Mouse (Mus musculus): Measurements from ENCODE around the gene Nmnat2. TPM values are rescaled to one million over a fixed set of nuclear protein-coding genes. Genes with fewer than 3 reads are reported as not detected.
"Not testable (repeated sequence)": the region's sequence is repeated elsewhere in the genome, so short reads cannot be mapped to it uniquely, and the experiment has no call there.

The Nmnat2 gene
- total RNA-seq, 1 experiment from 2014 or later = 1.2 TPM

- no peak for DNase-seq
Measured at GRCm38 (mm10) chr1:153058290-153058689, 103.5 kb downstream of the Nmnat2 start.

- DNase-seq = no peak
Measured at GRCm38 (mm10) chr1:153059626-153060025, 104.8 kb downstream of the Nmnat2 start.

GRCm38 (mm10) chr1:153062547-153062946, 107.8 kb downstream of the Nmnat2 start:
- DNase-seq = no peak

DNA sequence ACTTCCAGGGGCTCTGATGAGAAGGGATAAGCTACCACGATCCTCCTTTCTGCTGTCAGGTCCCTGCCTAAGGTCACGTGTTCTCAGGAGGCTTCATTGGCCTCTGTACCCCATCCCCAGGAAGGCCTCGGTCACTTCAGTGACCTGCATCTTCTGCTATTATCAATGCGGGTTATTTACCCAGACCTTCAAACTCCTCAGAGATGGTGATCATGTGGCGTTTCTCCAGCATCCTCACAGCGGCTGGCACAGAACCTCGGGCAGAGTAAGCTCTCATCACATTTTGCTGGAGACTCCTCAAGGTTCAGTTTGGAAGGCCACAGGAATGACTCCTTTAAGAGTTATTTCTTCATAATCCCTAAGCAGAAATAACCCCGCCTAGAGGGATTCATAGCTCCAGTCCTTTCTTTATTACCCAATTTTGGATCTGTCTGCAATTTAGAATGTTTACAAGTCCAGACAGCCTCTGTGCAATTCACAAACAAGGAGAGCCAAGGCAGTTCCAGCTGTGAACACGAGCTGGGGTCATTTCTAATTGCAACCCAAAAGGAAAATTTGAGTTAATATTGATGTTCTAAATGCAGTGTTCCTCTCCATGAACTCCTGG, 110.1 kb downstream of the Nmnat2 start:
- DNase-seq = no peak

- peak; percentile 27 for DNase-seq
Measured at GRCm38 (mm10) chr1:153065473-153066386, 110.9 kb downstream of the Nmnat2 start.

GRCm38 (mm10) chr1:153066387-153066781, 111.6 kb downstream of the Nmnat2 start:
- no peak for DNase-seq

GRCm38 (mm10) chr1:153071563-153071962, 116.8 kb downstream of the Nmnat2 start:
- no peak for DNase-seq

DNA sequence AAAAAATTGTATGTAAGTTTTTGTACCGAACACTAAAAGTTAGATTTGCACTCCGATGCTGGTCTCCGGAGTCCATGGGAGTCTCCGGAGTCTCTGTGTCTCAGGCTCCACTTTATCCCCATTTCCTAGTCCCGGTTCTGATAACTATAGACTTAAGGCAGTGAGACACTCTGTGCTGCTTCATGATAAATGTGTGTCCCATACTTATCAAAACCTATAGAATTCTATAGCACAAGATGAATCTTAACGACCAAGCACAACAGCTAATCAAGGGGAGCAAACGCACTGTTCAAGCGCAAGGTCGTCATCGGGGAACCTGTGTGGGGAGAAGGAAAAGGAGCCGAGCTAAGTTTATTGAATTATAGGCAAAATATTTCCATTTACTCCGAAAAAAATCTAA, 117.2 kb downstream of the Nmnat2 start:
- no peak for DNase-seq

DNA sequence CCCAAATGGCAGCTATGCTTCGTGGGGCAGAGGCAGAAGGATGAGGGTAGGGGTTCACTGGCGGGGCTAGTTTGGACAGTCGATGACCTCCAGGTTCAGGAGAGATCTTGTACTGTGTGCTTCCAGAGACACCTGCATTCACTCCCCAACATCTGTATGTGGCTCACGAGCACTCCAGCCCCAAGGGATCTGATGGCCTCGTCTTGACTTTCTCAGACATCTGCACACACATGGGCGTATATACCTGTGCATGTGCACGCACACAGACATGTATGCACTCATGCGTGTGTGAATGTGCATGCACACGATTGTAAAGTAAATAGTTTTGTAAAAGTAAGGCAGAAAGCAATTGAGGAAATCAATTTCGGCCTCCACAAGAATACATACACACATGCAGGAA, 117.9 kb downstream of the Nmnat2 start:
- no peak for DNase-seq

- DNase-seq = no peak
Measured at GRCm38 (mm10) chr1:153073441-153073840, 118.6 kb downstream of the Nmnat2 start.

DNA sequence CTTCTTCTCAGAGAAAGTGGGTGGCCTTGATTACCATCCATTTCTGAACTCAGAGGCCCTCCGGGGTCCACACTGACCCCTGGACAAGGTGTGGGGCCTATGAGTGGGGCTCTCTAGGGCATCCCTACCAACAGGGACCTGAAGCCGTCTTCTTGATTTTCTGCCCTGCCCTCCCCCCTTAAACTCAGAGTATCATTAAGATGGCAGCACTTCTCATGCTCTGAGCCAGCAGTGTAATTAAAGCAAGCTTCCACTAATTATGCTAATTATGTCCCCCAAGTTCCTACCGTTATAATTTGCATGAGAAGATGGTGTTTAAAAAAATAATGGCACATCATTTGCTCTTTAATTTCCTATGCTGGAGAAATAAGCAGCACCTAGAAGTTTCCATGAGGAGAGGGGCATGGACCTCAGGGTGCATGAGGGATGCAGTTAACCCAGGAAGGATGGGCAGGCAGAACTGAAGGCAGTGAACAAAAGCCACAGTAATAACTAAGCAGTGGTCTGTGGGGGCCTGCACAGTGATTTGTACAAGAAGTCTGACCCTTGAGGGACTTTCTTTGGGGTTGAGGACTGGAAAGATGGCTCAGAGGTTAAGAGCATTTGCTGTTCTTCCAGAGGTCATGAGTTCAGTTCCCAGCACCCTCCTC, 120.4 kb downstream of the Nmnat2 start:
- DNase-seq = no peak

DNA sequence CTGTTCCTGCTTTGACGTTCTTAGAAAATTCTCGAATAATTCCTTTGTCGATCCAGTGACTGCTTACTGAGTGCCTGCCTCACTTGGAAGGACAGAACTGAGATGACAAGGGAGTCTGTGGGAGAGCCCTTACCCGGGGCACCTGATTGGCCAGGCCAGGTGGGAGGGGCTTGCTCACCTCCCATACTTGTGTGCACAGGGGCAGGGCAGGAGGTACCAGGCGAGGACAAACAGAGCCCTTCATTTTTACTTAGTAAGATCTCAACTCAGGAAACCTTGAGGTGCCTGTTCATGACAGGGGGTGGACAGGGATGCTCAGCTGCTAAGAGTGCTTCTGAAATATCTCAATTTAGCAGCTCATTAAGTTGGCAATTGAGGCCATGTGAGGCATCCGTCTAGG, 121.2 kb downstream of the Nmnat2 start:
- DNase-seq = no peak

GRCm38 (mm10) chr1:153083233-153083632, 128.4 kb downstream of the Nmnat2 start:
- not testable (repeated sequence) for DNase-seq

DNA sequence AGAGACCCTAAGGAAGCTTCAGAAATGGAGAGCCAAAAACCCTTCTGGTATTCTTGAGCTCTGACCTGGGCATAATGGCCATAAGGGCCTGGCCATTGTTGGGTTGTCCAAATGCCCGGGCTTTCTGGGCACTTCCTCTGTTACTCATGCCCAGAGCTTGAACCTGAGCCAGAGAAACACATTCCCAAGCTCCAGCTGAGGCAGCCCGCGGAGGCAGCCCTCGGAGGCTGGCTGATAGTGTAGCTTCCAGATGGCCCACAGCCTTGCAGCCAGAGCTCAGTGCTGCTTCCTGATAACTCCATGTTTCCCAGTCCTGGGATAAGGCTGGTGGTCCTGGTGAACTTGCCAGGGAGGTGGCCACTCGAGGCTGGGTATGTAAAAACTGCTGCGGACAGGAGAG, 129.4 kb downstream of the Nmnat2 start:
- peak; percentile 13 for DNase-seq

GRCm38 (mm10) chr1:153085198-153085597, 130.4 kb downstream of the Nmnat2 start:
- DNase-seq = no peak

DNA sequence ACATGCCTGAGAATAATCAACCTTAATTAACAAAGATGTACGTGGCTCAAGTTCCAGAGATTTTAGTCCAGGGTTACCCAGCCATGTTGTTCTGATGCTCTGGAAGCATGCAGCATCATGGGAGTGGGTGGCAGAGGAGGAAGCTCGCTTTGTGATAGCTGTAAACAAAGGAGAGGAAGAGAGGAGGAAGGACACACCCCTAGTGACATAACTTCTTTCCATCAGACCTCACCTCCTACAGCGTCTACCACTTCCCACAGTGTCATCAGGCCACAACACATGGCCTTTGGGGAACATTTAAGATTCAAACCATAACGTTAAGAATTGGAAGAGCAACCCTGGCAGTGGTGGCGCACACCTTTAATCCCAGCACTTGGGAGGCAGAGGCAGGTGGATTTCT, 133.0 kb downstream of the Nmnat2 start:
- DNase-seq = no peak

GRCm38 (mm10) chr1:153090081-153090480, 135.3 kb downstream of the Nmnat2 start:
- DNase-seq = no peak

DNA sequence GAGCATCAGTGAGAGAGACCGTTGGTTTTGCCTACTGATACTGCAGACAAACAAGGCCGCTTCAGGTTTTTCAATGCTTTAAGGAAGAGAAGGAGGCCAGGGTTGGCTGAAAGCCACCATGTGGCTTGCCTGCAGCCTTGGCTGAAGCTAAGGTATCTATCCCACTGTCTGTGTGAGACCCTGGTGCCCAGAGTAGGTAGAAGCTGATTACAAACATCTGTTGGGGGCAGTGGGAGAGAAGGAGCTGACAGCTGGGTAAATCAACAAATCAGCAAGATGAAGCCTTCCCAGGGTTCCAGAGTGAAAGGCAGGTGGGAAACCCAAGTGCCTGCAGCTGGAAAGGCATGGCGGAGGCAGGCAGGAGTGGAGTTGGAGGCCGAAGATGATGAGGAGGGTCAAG, 136.0 kb downstream of the Nmnat2 start:
- no peak for DNase-seq

DNA sequence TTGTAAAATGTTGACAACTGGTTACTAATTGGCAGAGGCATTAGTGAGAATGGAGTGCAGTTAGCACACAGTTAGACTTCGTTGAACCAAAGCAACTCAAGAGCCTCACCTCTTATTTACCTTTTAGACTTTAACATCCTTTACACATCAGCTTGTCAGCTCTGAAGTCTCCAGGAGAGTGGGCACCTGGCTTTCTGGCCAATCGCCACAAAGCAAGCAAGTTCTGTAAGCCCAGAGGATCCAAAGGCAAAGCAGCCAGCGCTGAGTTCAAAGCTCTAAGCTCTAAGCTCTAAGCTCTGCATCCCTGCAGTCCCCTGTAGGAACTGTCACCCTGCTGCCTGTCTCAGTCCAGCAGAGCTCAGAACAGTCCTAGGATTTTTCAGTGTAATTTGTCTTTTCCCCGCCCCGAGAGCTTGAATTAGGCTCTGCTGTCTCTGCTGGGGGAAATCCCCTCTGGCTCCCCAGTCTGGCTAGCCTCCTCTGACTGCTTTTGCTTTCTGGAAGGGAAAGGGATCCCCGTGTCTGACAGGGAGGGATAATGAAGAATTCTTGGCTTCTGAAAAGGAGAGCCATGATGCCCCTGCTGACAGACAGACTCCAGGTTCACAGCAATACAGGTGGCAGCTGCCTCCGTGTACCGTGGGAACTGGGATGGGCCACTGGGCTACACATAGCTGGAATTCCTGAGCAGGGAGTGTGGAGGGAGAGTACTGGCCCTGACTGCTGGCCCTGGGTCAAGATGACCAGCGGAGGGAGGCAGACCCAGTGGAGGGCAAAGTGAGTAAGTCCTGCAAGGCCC, 136.8 kb downstream of the Nmnat2 start:
- DNase-seq = no peak

DNA sequence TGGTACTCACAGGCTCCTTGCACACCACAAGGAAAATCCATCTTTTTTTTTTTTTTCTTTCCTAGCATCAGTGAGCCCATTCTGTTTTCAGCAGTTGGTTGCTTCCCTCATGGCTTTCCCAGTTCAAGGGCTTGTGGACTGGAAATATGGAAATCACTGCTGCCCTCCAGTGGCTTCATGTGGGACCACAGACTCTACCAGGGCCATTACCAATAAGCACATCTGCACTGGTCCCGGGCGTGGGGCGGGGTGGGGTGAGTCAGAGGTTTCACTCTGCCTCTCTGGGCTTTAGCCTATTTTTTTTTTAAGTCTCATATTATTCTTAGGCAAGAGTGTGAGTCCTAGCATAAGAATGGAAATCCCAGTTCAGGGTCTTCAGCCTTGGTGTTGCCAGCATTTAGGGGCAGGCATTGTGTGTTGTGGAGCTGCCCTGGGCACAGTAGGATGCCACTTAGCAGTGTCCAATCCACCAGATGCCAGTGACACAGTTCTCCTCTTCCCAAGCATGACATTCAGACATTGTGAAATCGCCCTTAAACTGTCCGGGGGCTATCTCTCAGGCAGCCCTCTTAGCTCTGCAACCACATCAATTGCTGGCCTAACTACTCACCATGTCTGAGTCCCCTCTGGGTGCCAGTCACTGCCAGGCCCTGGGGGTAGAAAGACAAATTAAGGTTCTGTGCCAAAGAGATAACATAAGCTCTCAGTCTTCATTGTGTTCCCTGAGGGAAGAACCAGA, 137.6 kb downstream of the Nmnat2 start:
- peak; percentile 66 for DNase-seq

- DNase-seq = no peak
Measured at GRCm38 (mm10) chr1:153093172-153093571, 138.4 kb downstream of the Nmnat2 start.

GRCm38 (mm10) chr1:153093581-153093980, 138.8 kb downstream of the Nmnat2 start:
- no peak for DNase-seq
